Mouse (Mus musculus) splenic B cell, adult 2 months (primary cell): ENCODE data around the gene Tcl1b3.
"Not testable (repeated sequence)": the region's sequence is repeated elsewhere in the genome, so short reads cannot be mapped to it uniquely, and the experiment has no call there.

ENCODE experiments used
- DNase-seq: peaks from one replicate; pipeline ENCODE4 v3.0.0-alpha.2; 2011; ENCODE audit warnings: low read depth, low spot score
- H3K27me3 ChIP-seq: 2 replicates; pipeline ENCODE4 v1.6.1; 2012; ENCODE audit warnings: mild to moderate bottlenecking, low read length, moderate library complexity, mixed read lengths; ENCODE audit not compliant: control insufficient read depth, poor library complexity, insufficient read depth, severe bottlenecking
- H3K36me3 ChIP-seq: 2 replicates; pipeline ENCODE4 v1.6.1; 2012; ENCODE audit warnings: mild to moderate bottlenecking, low read length, moderate library complexity, mixed read lengths; ENCODE audit not compliant: control insufficient read depth, poor library complexity, insufficient read depth, severe bottlenecking

Gene Tcl1b3

DNA sequence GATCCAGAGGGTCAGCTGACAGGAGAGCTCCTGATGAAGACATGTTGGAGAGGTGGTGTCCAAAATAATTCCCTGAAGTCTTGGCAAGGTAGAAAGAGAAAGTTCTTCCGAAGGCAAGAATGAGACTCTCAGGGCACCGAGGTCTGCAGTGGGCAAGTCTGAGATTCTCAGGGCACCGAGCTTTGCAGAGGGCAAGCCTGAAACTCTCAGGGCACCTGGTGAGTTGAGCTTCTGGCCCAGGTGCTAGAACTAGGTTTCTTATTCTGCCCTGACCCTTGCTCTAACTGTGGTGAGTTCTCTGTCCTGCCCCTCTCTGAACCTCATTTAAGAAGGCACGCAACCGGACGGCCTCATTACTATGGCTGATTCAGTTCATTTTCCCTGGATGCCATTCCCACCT is at the start of gene Tcl1b3:
Gene Tcl1b3 (plus strand): TSS at position 301 of the 400 bp plus-strand sequence.
- not testable (repeated sequence) for H3K36me3 ChIP-seq, DNase-seq, H3K27me3 ChIP-seq

DNA sequence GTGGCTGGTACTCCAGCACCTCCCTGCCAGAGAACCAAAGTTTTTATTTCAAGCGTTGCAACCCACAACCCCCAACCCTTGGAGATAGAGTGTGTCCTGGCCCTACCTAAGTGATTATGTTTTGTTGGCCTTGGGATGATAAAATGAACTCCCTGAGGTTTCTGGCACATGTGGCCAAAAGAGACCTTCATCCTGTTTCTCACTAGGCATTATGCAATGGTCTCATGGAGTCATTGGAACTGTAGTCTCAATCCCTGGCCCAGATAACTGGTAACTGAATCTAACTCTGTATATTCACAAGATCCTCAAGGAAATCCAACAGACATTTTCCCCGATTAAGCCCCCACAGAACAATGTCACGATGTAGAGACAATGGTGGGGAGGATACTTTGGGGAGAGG is 47.7 kb upstream of the Tcl1b3 start:
- H3K27me3 ChIP-seq: no peaks in the 10 kb centered on the region
- no peaks in the 10 kb centered on the region for H3K36me3 ChIP-seq
- no peak for DNase-seq

DNA sequence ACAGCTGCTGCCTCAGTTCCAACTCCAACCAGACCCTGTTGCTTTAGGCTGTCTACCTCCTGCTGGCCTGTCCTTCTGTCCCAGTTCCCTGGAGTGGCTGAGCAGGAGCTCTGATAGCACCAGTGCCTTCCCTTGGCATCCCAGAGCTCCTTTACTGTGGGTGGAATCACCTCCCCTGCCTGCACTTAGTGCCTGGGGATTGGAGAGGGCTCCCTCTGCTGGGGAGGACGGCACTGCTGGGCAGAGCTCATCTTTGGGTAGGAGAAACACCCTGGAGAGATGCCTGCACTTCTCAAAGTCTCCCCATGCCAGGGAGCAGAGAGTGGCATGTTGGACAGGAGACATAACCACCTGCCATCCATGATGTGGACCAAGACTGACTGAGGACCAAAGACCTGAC is 45.9 kb upstream of the Tcl1b3 start:
- H3K36me3 ChIP-seq, H3K27me3 ChIP-seq, DNase-seq: not testable (repeated sequence)

DNA sequence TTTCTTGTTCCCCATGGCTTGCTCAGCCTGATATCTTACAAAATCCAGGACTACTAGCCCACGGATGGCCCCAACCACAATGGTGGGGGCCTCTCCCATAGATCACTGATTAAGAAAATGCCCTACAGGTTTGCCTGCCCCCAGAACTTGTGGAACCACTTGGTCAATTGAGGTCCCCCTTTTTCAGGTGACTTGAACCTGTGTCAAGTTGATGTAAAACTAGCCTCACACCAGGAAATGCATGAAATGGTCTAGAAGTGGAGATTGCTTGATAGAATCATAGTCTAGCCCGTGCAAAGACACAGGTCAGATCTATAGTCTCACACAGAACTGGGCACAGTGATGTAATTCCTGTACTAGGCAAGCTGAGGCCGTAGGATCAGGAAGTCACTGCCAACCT is 45.1 kb upstream of the Tcl1b3 start, which contains the start of gene Tcl1b2:
Gene Tcl1b2 (plus strand): TSS at position 301 of the 400 bp plus-strand sequence.
- no peak for DNase-seq
- no peaks in the 10 kb centered on the region for H3K36me3 ChIP-seq
- H3K27me3 ChIP-seq: no peaks in the 10 kb centered on the region

DNA sequence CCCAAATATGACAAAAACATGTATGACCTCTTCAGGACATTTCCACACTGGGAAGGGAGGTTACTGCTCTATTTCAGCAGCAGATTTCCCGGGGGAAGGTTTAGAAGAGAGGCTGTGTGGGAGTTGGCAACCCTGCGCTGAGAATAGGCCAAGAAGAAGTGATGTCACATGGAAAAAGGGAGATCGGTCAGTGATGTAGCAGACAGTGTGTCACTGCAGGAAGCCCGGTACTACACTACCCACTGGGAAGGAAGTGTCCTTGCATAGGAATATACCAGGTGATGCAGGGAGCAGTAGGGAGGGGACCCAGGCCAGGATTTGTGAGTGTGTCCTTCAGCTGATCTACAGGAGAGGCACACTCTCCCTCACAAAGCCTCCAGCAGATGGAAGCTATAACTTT is 35.6 kb upstream of the Tcl1b3 start:
- H3K36me3 ChIP-seq, DNase-seq, H3K27me3 ChIP-seq: not testable (repeated sequence)

DNA sequence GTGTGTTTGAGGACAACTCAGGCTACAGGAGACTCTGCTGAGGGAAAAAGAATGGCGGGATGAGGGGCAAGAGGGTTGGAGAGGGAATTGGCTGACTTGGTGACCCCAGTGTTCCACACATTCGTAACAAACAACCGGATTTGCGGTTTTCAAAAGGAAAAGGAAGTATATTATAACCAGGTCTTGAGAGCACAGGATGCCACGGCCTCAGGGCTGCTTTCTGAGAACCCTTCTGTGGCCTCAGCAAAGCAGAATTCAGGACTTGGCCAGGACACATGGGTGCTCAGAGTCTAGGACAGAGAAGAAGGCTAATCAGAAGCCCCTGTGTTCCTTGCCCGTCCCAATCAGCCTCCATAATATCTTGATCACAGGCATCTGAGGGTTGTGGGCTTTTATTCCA is 32.0 kb upstream of the Tcl1b3 start:
- DNase-seq: no peak
- Histone ChIP-seq H3K27me3 (no peaks in the 10 kb centered on the region), H3K36me3 (no peaks in the 10 kb centered on the region)

DNA sequence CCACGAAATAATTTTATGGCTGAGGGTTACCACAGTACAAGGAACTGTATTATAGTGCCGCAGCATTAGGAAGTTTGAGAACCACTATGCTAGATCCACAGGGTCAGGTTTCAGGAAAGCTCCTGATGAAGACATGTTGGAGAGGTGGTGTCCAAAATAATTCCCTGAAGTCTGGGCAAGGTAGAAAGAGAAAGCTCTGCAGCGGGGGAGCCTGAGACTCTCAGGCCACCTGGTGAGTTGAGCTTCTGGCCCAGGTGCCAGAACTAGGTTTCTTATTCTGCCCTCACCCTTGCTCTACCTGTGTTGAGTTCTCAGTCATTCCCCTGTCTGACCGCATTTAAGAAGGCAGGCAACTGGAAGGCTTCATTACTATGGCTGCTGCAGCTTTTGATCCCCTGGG is 31.5 kb upstream of the Tcl1b3 start, which contains the start of gene Tcl1b1:
Gene Tcl1b1 (plus strand): TSS at position 301 of the 400 bp plus-strand sequence.
- Histone ChIP-seq H3K27me3 (no peaks in the 10 kb centered on the region), H3K36me3 (no peaks in the 10 kb centered on the region)
- no peak for DNase-seq

DNA sequence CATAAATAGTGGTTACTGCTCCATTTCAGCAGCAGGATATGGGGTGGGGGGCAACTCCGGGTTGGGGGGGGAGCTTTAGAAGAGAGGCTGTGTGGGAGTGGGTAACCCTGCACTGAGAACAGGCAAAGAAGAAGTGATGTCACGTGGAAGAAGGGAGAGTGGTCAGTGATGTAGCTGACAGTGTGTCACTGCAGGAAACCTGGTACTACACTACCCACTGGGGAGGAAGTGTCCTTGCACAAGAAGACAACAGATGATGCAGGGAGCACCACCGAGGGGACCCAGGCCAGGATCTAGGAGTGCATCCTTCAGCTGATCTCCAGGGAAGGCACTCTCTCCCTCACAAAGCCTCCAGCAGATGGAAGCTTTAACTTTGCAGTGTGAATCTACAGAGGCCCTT is 24.1 kb upstream of the Tcl1b3 start:
- Histone ChIP-seq H3K36me3 (no peaks in the 10 kb centered on the region), H3K27me3 (no peaks in the 10 kb centered on the region)
- no peak for DNase-seq

DNA sequence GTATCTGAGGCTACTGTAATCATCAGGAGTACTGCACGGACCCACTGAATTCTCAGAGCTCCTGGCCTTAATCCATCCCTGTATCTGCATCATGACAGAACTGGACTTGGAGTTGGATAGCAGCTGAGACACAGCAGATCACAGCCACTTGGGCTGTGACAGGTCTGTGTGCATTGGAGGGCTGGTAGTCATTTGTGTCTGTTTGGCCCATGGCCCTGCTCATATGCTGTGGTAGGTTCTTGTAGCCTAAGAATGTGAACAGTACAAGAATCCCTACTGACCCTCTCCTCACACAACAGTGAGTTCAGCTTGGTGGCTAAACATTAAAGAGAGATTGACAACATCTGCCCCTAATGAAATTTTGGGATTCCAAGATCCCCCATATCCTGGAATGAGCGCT is 17.5 kb upstream of the Tcl1b3 start:
- no peaks in the 10 kb centered on the region for H3K36me3 ChIP-seq
- DNase-seq: no peak
- no peaks in the 10 kb centered on the region for H3K27me3 ChIP-seq

DNA sequence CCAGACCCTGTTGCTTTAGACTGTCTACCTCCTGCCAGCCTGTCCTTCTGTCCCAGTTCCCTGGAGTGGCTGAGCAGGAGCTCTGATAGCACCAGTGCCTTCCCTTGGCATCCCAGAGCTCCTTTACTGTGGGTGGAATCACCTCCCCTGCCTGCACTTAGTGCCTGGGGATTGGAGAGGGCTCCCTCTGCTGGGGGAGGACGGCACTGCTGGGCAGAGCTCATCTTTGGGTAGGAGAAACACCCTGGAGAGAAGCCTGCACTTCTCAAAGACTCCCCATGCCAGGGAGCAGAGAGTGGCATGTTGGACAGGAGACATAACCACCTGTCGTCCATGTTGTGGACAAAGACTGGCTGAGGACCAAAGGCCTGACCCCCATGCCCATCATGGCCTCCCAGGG is 16.5 kb upstream of the Tcl1b3 start:
- H3K36me3 ChIP-seq, H3K27me3 ChIP-seq, DNase-seq: not testable (repeated sequence)

DNA sequence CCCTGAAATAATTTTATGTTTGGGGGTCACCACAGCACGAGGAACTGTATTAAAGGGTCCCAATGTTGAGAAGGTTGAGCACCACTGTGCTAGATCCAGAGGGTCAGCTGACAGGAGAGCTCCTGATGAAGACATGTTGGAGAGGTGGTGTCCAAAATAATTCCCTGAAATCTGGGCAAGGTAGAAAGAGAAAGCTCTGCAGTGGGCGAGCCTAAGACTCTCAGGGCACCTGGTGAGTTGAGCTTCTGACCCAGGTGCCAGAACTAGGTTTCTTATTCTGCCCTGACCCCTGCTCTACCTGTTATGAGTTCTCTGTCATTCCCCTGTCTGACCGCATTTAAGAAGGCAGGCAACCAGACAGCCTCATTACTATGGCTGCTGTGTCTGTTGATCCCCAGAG is 14.8 kb upstream of the Tcl1b3 start, which contains the start of gene Tcl1b5:
Gene Tcl1b5 (plus strand): TSS at position 301 of the 400 bp plus-strand sequence.
- H3K36me3 ChIP-seq, H3K27me3 ChIP-seq, DNase-seq: not testable (repeated sequence)

DNA sequence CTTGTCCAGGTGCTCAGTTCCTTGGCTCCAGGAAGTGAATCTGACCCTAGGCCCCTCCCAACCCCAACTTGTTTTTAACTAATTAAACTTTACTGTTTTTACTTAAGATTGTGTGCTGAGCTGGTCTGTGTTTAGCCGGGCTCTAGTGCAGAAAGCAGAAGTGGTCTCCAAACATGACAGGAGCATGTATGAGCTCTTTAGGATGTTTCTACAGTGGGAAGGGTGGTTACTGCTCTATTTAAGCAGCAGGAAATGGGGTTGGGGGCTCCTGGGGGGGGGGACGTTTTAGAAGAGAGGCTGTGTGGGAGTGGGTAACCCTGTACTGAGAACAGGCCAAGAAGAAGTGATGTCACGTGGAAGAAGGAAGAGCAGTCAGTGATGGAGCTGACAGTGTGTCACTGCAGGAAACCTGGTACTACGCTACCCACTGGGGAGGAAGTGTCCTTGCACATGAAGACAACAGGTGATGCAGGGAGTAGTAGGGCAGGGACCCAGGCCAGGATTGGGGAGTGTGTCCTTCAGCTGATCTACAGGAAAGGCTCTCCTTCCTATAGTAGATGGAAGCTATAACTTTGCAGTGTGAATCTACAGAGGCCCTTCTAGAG is 9.7 kb upstream of the Tcl1b3 start:
- DNase-seq, H3K36me3 ChIP-seq, H3K27me3 ChIP-seq: not testable (repeated sequence)

DNA sequence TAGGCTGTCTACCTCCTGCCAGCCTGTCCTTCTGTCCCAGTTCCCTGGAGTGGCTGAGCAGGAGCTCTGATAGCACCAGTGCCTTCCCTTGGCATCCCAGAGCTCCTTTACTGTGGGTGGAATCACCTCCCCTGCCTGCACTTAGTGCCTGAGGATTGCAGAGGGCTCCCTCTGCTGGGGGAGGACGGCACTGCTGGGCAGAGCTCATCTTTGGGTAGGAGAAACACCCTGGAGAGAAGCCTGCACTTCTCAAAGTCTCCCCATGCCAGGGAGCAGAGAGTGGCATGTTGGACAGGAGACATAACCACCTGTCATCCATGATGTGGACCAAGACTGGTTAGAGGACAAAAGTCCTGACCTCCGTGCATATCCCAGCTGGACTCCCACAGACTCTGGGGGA is 1.9 kb upstream of the Tcl1b3 start:
- not testable (repeated sequence) for H3K27me3 ChIP-seq, H3K36me3 ChIP-seq, DNase-seq

DNA sequence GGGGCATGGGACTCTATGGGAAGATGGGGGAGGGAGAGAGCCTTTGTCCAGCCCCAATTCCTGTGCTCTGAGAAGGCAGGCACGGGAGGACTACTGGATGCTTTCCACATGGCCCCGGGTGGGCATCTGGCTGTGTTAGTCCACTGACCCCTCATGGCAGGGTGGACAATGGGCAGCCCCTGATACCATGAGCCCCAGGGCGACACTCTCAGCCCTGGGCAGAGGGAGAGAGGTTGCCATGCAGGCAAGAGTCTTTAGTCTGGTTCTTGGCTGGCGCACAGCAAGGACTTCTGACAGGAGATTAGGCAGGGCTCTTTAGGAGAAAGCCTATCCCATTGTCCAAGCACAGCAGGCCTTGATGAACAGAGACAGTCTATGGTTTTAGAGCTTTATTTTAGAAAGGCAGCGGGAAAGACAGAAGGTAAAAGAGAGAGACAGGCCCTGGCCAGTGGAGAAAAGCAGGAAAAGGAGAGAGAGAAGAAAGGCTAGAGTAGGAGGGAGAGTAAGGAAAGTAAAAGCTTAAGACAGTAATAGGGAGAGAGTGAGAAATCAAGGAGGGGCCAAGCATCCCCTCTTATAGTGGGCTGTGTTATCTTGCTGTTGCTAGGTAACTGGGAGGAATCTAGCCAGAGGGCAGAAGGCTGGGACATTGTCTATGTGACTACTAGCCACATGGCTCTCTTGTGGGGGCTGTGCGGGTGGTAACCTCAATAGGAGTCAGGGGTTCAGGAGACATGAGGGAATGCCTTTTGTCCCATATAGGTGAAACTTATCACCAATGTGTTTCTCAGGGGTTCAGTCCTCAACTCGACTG is 9.0 kb downstream of the Tcl1b3 start:
- H3K36me3 ChIP-seq, DNase-seq, H3K27me3 ChIP-seq: not testable (repeated sequence)

DNA sequence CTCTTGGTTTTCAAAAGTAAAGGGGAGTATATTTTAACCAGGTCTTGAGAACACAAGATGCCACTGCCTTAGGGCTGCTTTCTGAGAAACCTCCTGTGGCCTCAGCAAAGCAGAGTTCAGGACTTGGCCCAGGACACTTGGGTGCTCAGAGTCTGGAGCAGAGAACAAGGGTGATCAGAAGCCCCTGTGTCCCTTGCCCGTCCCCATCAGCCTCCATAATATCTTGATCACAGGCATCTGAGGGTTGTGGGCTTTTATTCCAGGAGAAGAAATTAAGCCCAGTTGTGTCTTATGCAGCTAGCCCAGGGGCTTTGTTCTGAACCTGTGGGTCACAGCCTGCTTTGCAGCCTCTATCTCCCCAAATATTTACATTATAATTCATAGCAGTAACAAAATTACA is 10.8 kb downstream of the Tcl1b3 start, which contains the start of gene Tcl1b4:
Gene Tcl1b4 (plus strand): TSS at position 301 of the 400 bp plus-strand sequence.
- H3K27me3 ChIP-seq, DNase-seq, H3K36me3 ChIP-seq: not testable (repeated sequence)
